Mouse (Mus musculus): Measurements from ENCODE around the gene Naa38.
A peak's percentile ranks its signal among the peaks of the same experiment; 100 is the strongest.
"Not testable (repeated sequence)": the region's sequence is repeated elsewhere in the genome, so short reads cannot be mapped to it uniquely, and the experiment has no call there.

Naa38 gene

GRCm38 (mm10) chr11:69395235-69395633 is at the start of gene Naa38, which contains the start of gene Cyb5d1:
Naa38 (plus strand) TSS chr11:69395487.
Cyb5d1 (minus strand) TSS chr11:69395631.
- DNase-seq (ENCODE audit: extremely low spot score): not testable (repeated sequence)

GRCm38 (mm10) chr11:69346441-69346840 is 48.8 kb upstream of the Naa38 start:
- no peak for DNase-seq (ENCODE audit: extremely low spot score)

GRCm38 (mm10) chr11:69356544-69356943 is 38.7 kb upstream of the Naa38 start:
- no peak for DNase-seq (ENCODE audit: extremely low spot score)

- no peak for DNase-seq (ENCODE audit: extremely low spot score)
These were observed 37.6 kb upstream of the Naa38 start for GRCm38 (mm10) chr11:69357690-69358089.

GRCm38 (mm10) chr11:69362021-69362420 is 33.3 kb upstream of the Naa38 start:
- no peak for DNase-seq (ENCODE audit: extremely low spot score)

- DNase-seq (ENCODE audit: extremely low spot score): no peak
These were observed 32.8 kb upstream of the Naa38 start for GRCm38 (mm10) chr11:69362479-69362878.

GRCm38 (mm10) chr11:69364376-69364775 is 30.9 kb upstream of the Naa38 start:
- DNase-seq (ENCODE audit: extremely low spot score): no peak

GRCm38 (mm10) chr11:69364910-69365309 is 30.4 kb upstream of the Naa38 start:
- peak; percentile 65 for DNase-seq (ENCODE audit: extremely low spot score)

GRCm38 (mm10) chr11:69365722-69366121 is 29.6 kb upstream of the Naa38 start:
- peak; percentile 43 for DNase-seq (ENCODE audit: extremely low spot score)

GRCm38 (mm10) chr11:69366157-69366854 is 29.0 kb upstream of the Naa38 start:
- DNase-seq (ENCODE audit: extremely low spot score): peak; percentile 87

- DNase-seq (ENCODE audit: extremely low spot score): peak; percentile 48
These were observed 28.3 kb upstream of the Naa38 start for GRCm38 (mm10) chr11:69366855-69367615.

GRCm38 (mm10) chr11:69367616-69368355 is 27.5 kb upstream of the Naa38 start:
- DNase-seq (ENCODE audit: extremely low spot score): no peak

GRCm38 (mm10) chr11:69368356-69369214 is 26.7 kb upstream of the Naa38 start:
- DNase-seq (ENCODE audit: extremely low spot score): peak; percentile 76

GRCm38 (mm10) chr11:69369215-69369989 is 25.9 kb upstream of the Naa38 start, which contains the start of gene Chd3:
Chd3 (minus strand) TSS chr11:69369406.
- peak; percentile 60 for DNase-seq (ENCODE audit: extremely low spot score)

- DNase-seq (ENCODE audit: extremely low spot score): no peak
These were observed 25.1 kb upstream of the Naa38 start for GRCm38 (mm10) chr11:69369990-69370816.

- peak; percentile 37 for DNase-seq (ENCODE audit: extremely low spot score)
These were observed 24.5 kb upstream of the Naa38 start for GRCm38 (mm10) chr11:69370817-69371215.

- DNase-seq (ENCODE audit: extremely low spot score): peak; percentile 40
These were observed 23.7 kb upstream of the Naa38 start for GRCm38 (mm10) chr11:69371601-69372000.

- peak; percentile 26 for DNase-seq (ENCODE audit: extremely low spot score)
These were observed 23.1 kb upstream of the Naa38 start for GRCm38 (mm10) chr11:69372056-69372779.

- DNase-seq (ENCODE audit: extremely low spot score): no peak
These were observed 22.5 kb upstream of the Naa38 start for GRCm38 (mm10) chr11:69372780-69373170.
